Mouse (Mus musculus) embryonic facial prominence, embryonic 14.5 days (tissue): Measurements from ENCODE around the gene Cnn3. TPM values are rescaled to one million over a fixed set of nuclear protein-coding genes. Genes with fewer than 3 reads are reported as not detected.

Source experiments
- ATAC-seq: fragments of 200-750 bp; cut with Nextera tagmentation; 2 replicates; pipeline ENCODE4 v1.8.0; 2017; ENCODE audit warnings: low read depth, moderate number of reproducible peaks, moderate TSS enrichment
- DNase-seq: peaks from one replicate; pipeline ENCODE4 v3.0.0-alpha.2; 2015; ENCODE audit warnings: low spot score
- H3K27ac ChIP-seq: fragments of 300-500 bp; sonication (generic); replicated peaks from 2 replicates; pipeline ENCODE4 v1.5.1; 2014; ENCODE audit warnings: low read depth, mild to moderate bottlenecking, low read length, moderate library complexity
- H3K27me3 ChIP-seq: fragments of 300-500 bp; sonication (generic); replicated peaks from 2 replicates; pipeline ENCODE4 v1.6.1; 2014; ENCODE audit warnings: low read length; ENCODE audit not compliant: control insufficient read depth, insufficient read depth
- H3K36me3 ChIP-seq: fragments of 300-500 bp; sonication (generic); 2 replicates; pipeline ENCODE4 v1.6.1; 2014; ENCODE audit warnings: low read length, mixed read lengths; ENCODE audit not compliant: control insufficient read depth, insufficient read depth
- H3K4me1 ChIP-seq: fragments of 300-500 bp; sonication (generic); 2 replicates; pipeline ENCODE4 v1.6.1; 2014; ENCODE audit warnings: antibody characterized with exemption, low read length; ENCODE audit not compliant: control insufficient read depth, insufficient read depth
- H3K4me2 ChIP-seq: fragments of 300-500 bp; sonication (generic); 2 replicates; pipeline ENCODE4 v1.6.1; 2014; ENCODE audit warnings: low read depth, mild to moderate bottlenecking, low read length, moderate library complexity, mixed read lengths
- H3K4me3 ChIP-seq: fragments of 300-500 bp; sonication (generic); 2 replicates; pipeline ENCODE4 v1.5.1; 2014; ENCODE audit warnings: low read depth, mild to moderate bottlenecking, low read length
- H3K9ac ChIP-seq: fragments of 300-500 bp; sonication (generic); 2 replicates; pipeline ENCODE4 v1.6.1; 2014; ENCODE audit warnings: low read depth, mild to moderate bottlenecking, low read length, moderate library complexity, mixed read lengths
- H3K9me3 ChIP-seq: fragments of 300-500 bp; sonication (generic); 2 replicates; pipeline ENCODE4 v1.6.1; 2016; ENCODE audit warnings: low read length; ENCODE audit not compliant: control insufficient read depth
- WGBS: fragments of 180-500 bp; shearing (Covaris S2); extraction: QIAGEN DNeasy Blood & Tissue Kit; methylation state at CpG from one replicate; pipeline ENCODE4 v1.1.7; 2014; 5-methylcytosine and 5-hydroxymethylcytosine counted together
- polyA plus RNA-seq: library from polyadenylated mRNA; unstranded; fragments of >200 nt; fragmentation: Nextera tagmentation; extraction: Ambion mirVana; gene quantifications from 2 replicates; pipeline ENCODE4 v1.2.1, GENCODE M21; 2014

Cnn3 gene
- polyA plus RNA-seq, 1 experiment from 2014 or later = 870 TPM

DNA sequence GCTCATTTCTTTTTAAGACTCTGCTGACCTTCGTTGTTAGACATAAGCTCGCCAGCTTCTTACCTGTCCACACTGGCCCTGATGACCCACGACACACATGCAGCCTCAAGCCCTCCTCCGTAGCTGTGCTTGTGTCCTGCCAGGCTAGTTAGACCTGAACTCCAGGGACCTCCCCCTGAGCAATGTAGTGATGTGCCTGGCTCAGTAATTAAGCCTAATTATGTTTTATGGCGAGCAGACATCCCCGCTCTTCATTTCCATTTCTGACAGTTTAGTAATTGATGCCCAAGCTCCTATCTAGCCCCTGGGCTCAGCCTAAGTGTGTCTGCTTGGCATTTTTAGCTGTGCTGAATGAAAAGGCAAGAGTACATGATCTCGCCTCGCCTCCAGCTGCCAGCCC is 22.3 kb downstream of the Cnn3 start:
- Histone ChIP-seq H3K36me3 (peaks cover 60% of the 10 kb centered on the region), H3K27ac (peak overlapping the region; percentile 44), H3K4me2 (peak overlapping the region; percentile 7; the same call in 1 of the 2 replicates), H3K4me1 (peaks cover 6% of the 10 kb centered on the region; the same call in 1 of the 2 replicates), H3K9ac (no peak overlapping the region), H3K27me3 (no peaks in the 10 kb centered on the region), H3K9me3 (no peaks in the 10 kb centered on the region), H3K4me3 (no peak overlapping the region)
- 0 out of 2 replicates have a peak, but pooled peaks have one; percentile 20 for ATAC-seq
- no peak for DNase-seq
- 63% methylated on average over 8 of the region's 8 CpGs for WGBS

DNA sequence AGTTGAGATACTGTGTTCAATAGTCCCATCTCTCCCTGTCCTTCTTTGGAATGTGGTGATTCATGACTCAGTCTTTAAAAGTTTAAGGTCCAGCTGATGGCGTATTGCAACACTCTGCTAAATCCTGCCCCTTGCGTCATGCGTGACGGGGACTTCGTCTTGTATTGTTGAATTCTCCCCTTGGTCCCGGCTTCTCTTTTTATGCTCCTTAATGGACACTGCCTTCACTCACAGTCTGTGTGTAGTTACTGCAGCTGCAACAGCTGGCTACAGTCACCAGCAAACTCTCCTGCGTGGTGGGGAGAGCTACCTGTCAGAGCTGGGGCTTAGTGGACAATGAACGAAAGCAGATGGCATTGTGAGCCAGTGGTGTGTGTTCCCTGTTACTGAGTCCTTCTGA is 23.2 kb downstream of the Cnn3 start:
- peaks cover 6% of the 10 kb centered on the region; the same call in 1 of the 2 replicates for H3K4me1 ChIP-seq
- H3K9ac ChIP-seq = no peak overlapping the region
- ATAC-seq (peak; percentile 13; the same call in 1 of the 2 replicates), DNase-seq (no peak)
- H3K9me3 ChIP-seq = no peaks in the 10 kb centered on the region
- no peak overlapping the region for H3K4me3 ChIP-seq
- H3K27ac ChIP-seq = no peak overlapping the region
- no peaks in the 10 kb centered on the region for H3K27me3 ChIP-seq
- peaks cover 63% of the 10 kb centered on the region for H3K36me3 ChIP-seq
- WGBS = 79% methylated on average over 8 of the region's 8 CpGs
- H3K4me2 ChIP-seq = no peak overlapping the region

GRCm38 (mm10) chr3:121451404-121451803 is 25.1 kb downstream of the Cnn3 start:
- ATAC-seq = 0 out of 2 replicates have a peak, but pooled peaks have one; percentile 17
- no peak for DNase-seq
- Histone ChIP-seq H3K9me3 (no peaks in the 10 kb centered on the region), H3K36me3 (peaks cover 70% of the 10 kb centered on the region), H3K27ac (no peak overlapping the region), H3K4me1 (peaks cover 6% of the 10 kb centered on the region; the same call in 1 of the 2 replicates), H3K4me3 (no peak overlapping the region), H3K27me3 (no peaks in the 10 kb centered on the region), H3K9ac (no peak overlapping the region), H3K4me2 (no peak overlapping the region)
- 64% methylated on average over 10 of the region's 10 CpGs for WGBS

DNA sequence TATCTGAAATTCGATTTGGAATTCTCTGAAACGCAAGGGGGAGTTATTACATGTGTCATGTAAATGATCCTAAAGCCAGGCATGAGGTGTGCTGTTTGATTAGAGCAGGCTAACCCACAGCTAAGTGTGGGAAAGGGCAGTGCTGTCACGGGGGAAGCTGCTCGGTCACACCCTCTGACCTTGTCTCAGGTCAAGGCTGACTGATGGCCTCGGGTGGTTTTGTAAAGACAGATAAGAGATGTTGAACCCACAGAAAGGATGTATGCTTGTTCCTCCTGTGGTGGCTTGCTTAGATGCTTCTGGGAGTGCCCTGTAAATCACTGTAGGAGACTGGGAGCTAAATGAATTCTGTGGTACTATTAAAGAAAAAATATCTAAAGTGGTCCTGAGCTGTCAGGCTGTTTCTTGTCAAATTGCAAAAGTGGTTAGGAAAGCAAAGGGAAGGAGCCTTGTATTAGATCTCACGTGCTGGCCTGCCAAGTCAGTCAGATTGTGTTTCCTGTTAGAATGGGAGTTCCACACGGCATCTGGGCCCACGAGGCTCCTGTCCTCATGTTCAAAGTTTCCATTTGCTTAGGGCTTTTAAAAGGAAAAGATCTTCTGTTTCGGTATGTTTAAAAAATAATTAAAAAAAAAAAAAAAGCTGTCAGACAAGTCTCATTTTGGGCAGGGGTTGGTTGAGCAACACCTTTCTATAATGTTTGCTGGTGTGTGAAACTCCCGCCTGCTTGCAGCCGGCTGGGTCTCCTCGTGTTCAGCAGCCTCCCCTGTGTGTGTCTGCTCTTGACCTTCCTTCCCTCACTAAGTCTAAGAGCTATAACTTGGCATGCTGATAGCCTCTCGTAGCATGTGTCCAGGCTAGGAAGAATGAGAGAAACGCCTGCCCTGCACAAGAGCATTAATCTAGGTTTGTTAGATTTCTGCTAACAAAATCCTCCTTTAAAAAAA is 32.5 kb downstream of the Cnn3 start:
- Histone ChIP-seq H3K27ac (no peak overlapping the region; the same call in 1 of the 2 replicates), H3K9me3 (no peaks in the 10 kb centered on the region), H3K4me1 (peaks cover 4% of the 10 kb centered on the region; the same call in 1 of the 2 replicates), H3K4me2 (no peak overlapping the region), H3K9ac (no peak overlapping the region), H3K27me3 (no peaks in the 10 kb centered on the region), H3K36me3 (peaks cover 74% of the 10 kb centered on the region), H3K4me3 (no peak overlapping the region)
- WGBS = 67% methylated on average over 14 of the region's 14 CpGs
- no peak for DNase-seq
- ATAC-seq = no peak

GRCm38 (mm10) chr3:121460473-121461193 is 34.3 kb downstream of the Cnn3 start:
- Histone ChIP-seq H3K4me2 (no peak overlapping the region), H3K4me1 (peaks cover 21% of the 10 kb centered on the region), H3K36me3 (peaks cover 55% of the 10 kb centered on the region), H3K9me3 (no peaks in the 10 kb centered on the region), H3K27ac (no peak overlapping the region), H3K4me3 (no peak overlapping the region), H3K9ac (no peak overlapping the region), H3K27me3 (no peaks in the 10 kb centered on the region)
- ATAC-seq = no peak
- DNase-seq = no peak
- 84% methylated on average over 16 of the region's 16 CpGs for WGBS

GRCm38 (mm10) chr3:121461477-121461876 is 35.2 kb downstream of the Cnn3 start:
- no peak for ATAC-seq
- Histone ChIP-seq H3K4me2 (no peak overlapping the region), H3K36me3 (peaks cover 47% of the 10 kb centered on the region), H3K9ac (no peak overlapping the region), H3K4me3 (no peak overlapping the region), H3K27ac (no peak overlapping the region), H3K4me1 (peaks cover 27% of the 10 kb centered on the region), H3K9me3 (no peaks in the 10 kb centered on the region), H3K27me3 (no peaks in the 10 kb centered on the region)
- WGBS = 92% methylated on average over 13 of the region's 13 CpGs
- DNase-seq = no peak

GRCm38 (mm10) chr3:121462782-121463181 is 36.5 kb downstream of the Cnn3 start:
- DNase-seq (peak; percentile 60), ATAC-seq (no peak; the same call in 1 of the 2 replicates)
- no peak overlapping the region for H3K4me3 ChIP-seq
- H3K4me2 ChIP-seq = no peak overlapping the region
- 72% methylated on average over 3 of the region's 3 CpGs for WGBS
- no peak overlapping the region for H3K27ac ChIP-seq
- H3K9ac ChIP-seq = no peak overlapping the region
- no peaks in the 10 kb centered on the region for H3K27me3 ChIP-seq
- H3K9me3 ChIP-seq = no peaks in the 10 kb centered on the region
- H3K4me1 ChIP-seq = peaks cover 30% of the 10 kb centered on the region
- H3K36me3 ChIP-seq = peaks cover 34% of the 10 kb centered on the region

DNA sequence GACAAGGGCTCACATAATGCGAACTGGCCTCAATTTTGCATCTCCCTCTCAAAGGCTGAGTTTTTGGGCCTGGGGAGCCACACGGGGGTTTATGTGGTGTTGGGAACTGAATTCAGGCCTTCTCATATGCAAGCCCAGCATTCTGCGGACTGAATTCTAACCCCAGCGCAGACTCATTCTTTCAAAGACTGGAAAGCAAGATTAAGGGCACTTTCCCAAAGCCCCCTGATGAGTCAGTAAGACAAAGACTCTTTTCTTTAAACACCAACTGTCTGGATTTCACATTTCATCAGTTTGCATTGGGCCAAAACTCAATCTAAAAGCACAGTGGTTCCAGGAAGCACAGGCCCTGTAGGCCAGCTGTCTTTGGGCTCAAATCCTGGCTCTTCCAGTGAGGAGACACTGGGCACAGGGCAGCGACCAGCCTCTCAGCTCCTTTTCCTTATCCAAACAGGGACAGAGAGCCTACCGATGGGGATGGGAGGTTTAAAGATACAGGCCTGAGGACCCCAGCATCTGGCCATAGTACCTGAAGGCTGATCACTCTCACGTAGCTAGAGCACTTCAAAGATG is 38.5 kb downstream of the Cnn3 start:
- Histone ChIP-seq H3K27ac (peak overlapping the region; percentile 78), H3K4me3 (no peak overlapping the region), H3K36me3 (peaks cover 18% of the 10 kb centered on the region), H3K27me3 (no peaks in the 10 kb centered on the region), H3K4me2 (no peak overlapping the region), H3K9me3 (no peaks in the 10 kb centered on the region), H3K4me1 (peaks cover 43% of the 10 kb centered on the region), H3K9ac (0 out of 2 replicates have a peak overlapping the region, but pooled peaks have one; percentile 15)
- ATAC-seq (no peak; the same call in 1 of the 2 replicates), DNase-seq (peak; percentile 75)
- WGBS = 36% methylated on average over 7 of the region's 7 CpGs
